In the genomic region with DNA sequence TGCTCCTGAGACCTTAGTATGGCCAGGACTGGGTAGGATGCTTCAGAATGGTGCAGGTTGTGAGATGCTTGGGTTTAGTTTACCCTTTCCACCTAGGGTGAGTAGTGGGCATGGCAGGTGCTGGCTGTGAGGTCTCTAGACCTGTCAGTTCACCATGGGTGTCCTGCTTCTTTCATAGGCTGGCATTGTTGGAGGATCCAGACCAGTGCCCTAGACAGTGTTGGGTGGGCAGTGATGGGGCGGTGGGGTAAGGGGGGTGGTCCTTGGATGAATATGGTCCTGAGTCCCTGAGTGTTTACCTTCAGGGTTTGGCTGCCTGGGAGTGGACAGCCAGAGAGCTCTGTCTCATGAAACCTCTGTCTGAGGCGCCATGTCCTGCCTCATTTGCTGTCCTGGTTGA, we compare ENCODE assay signal across 8 mouse cellular contexts. TPM values are rescaled to one million over a fixed set of nuclear protein-coding genes. Genes with fewer than 3 reads are reported as not detected.
A peak's percentile ranks its signal among the peaks of the same experiment; 100 is the strongest.
DNase-seq lines count a peak whose midpoint lies in the region; ATAC-seq lines count a peak whose summit lies in the region.
"Had no signal": no experiment of that assay in that cellular context is flagged by ENCODE, and none has a peak within 500 bp of the region (broad histone marks: within the 10 kb centered on the region; RNA-seq: fewer than 3 reads in every experiment).

No protein-coding gene starts in this region.

- peaks cover 45% of the 10 kb centered on the region for H3K36me3 ChIP-seq in lung, embryonic 16.5 days (ENCODE audit: control insufficient read depth, insufficient read depth, low read length)
- peaks cover 43% of the 10 kb centered on the region for H3K36me3 ChIP-seq in forebrain, embryonic 15.5 days
- H3K36me3 ChIP-seq in limb, embryonic 15.5 days, result peaks cover 62% of the 10 kb centered on the region
- peaks cover 43% of the 10 kb centered on the region for H3K36me3 ChIP-seq in stomach, embryonic 15.5 days

- H3K27me3 ChIP-seq in lung, embryonic 16.5 days (ENCODE audit: control insufficient read depth, insufficient read depth, low read depth, low read length), result no peaks in the 10 kb centered on the region
- no peaks in the 10 kb centered on the region for H3K27me3 ChIP-seq in forebrain, embryonic 15.5 days
- H3K27me3 ChIP-seq in limb, embryonic 15.5 days, result no peaks in the 10 kb centered on the region
- H3K27me3 ChIP-seq in stomach, embryonic 15.5 days (replicated peaks), result no peaks in the 10 kb centered on the region

- peak overlapping the region; percentile 93 for H3K4me3 ChIP-seq in lung, embryonic 16.5 days (ENCODE audit: low read length)
- peak overlapping the region; percentile 99 for H3K4me3 ChIP-seq in forebrain, embryonic 15.5 days
- H3K4me3 ChIP-seq in limb, embryonic 15.5 days, result peak overlapping the region; percentile 96
- H3K4me3 ChIP-seq in stomach, embryonic 15.5 days (replicated peaks), result peak overlapping the region; percentile 96

- peak overlapping the region; percentile 100 for H3K27ac ChIP-seq in lung, embryonic 16.5 days (ENCODE audit: low read length)
- H3K27ac ChIP-seq in forebrain, embryonic 15.5 days (replicated peaks), result peak overlapping the region; percentile 100
- H3K27ac ChIP-seq in limb, embryonic 15.5 days, result peak overlapping the region; percentile 67
- peak overlapping the region; percentile 100 for H3K27ac ChIP-seq in stomach, embryonic 15.5 days

- no peak for ATAC-seq in lung, embryonic 16.5 days (ENCODE audit: low read depth)
- ATAC-seq in forebrain, embryonic 15.5 days (replicated peaks), result no peak
- ATAC-seq in limb, embryonic 15.5 days (ENCODE audit: insufficient number of reproducible peaks, low FRiP score, low TSS enrichment, low read depth), result no peak
- ATAC-seq in stomach, embryonic 15.5 days (ENCODE audit: insufficient read depth, low FRiP score, low read depth), result no peak

- no peaks in the 10 kb centered on the region for H3K9me3 ChIP-seq in lung, embryonic 16.5 days (ENCODE audit: control insufficient read depth, low read length)
- H3K9me3 ChIP-seq in forebrain, embryonic 15.5 days, result no peaks in the 10 kb centered on the region
- no peaks in the 10 kb centered on the region for H3K9me3 ChIP-seq in limb, embryonic 15.5 days
- no peaks in the 10 kb centered on the region for H3K9me3 ChIP-seq in stomach, embryonic 15.5 days

- H3K4me2 ChIP-seq in lung, embryonic 16.5 days (ENCODE audit: low read depth, low read length), result peak overlapping the region; percentile 85
- peak overlapping the region; percentile 91 for H3K4me2 ChIP-seq in forebrain, embryonic 15.5 days (replicated peaks)
- H3K4me2 ChIP-seq in limb, embryonic 15.5 days, result peak overlapping the region; percentile 82
- peak overlapping the region; percentile 90 for H3K4me2 ChIP-seq in stomach, embryonic 15.5 days

- peak overlapping the region; percentile 99 for H3K9ac ChIP-seq in lung, embryonic 16.5 days (ENCODE audit: low read length)
- H3K9ac ChIP-seq in forebrain, embryonic 15.5 days (replicated peaks), result peak overlapping the region; percentile 98
- H3K9ac ChIP-seq in limb, embryonic 15.5 days, result peak overlapping the region; percentile 95; the same call in 1 of the 2 replicates
- no peak overlapping the region for H3K9ac ChIP-seq in stomach, embryonic 15.5 days

- no peak for DNase-seq in lung, postnatal 36 days
- DNase-seq in adrenal gland, postnatal 25 days, result no peak
- no peak for DNase-seq in cerebellum, adult 18-20 months

- H3K4me1 ChIP-seq in lung, embryonic 16.5 days (replicated peaks; ENCODE audit: control insufficient read depth, insufficient read depth, low read length), result peaks cover 29% of the 10 kb centered on the region
- H3K4me1 ChIP-seq in forebrain, embryonic 15.5 days, result peaks cover 56% of the 10 kb centered on the region
- peaks cover 58% of the 10 kb centered on the region for H3K4me1 ChIP-seq in limb, embryonic 15.5 days
- peaks cover 43% of the 10 kb centered on the region for H3K4me1 ChIP-seq in stomach, embryonic 15.5 days

- 45% methylated on average over 2 of the region's 2 CpGs for WGBS in lung, embryonic 16.5 days
- 67% methylated on average over 2 of the region's 2 CpGs for WGBS in forebrain, embryonic 15.5 days
- 65% methylated on average over 2 of the region's 2 CpGs for WGBS in limb, embryonic 15.5 days
- 38% methylated on average over 2 of the region's 2 CpGs for WGBS in stomach, embryonic 15.5 days

RNA-seq across cellular contexts. Expression of gene Ptbp1, which starts 3.7 kb away (rescaled TPM):
- 344 and 371 TPM in 2 replicates for polyA plus RNA-seq in lung, embryonic 16.5 days (2015; fragmentation: Nextera tagmentation; extraction: Ambion mirVana)
- 108 and 120 TPM in 2 replicates for polyA plus RNA-seq in forebrain, embryonic 15.5 days (2015; fragmentation: Nextera tagmentation; extraction: Ambion mirVana)
- 301 and 303 TPM in 2 replicates for polyA plus RNA-seq in limb, embryonic 15.5 days (2015; fragmentation: Nextera tagmentation; extraction: Ambion mirVana)
- polyA plus RNA-seq in stomach, embryonic 15.5 days (2015; fragmentation: Nextera tagmentation; extraction: Ambion mirVana), result 295 and 299 TPM in 2 replicates
- total RNA-seq in adrenal gland, postnatal 25 days (2021), result 224 and 249 TPM in 2 replicates

RNA-seq across cellular contexts. Expression of gene Prtn3, which starts 16.4 kb away (rescaled TPM):
- 3.0 and 4.0 TPM in 2 replicates for polyA plus RNA-seq in lung, embryonic 16.5 days (2015; fragmentation: Nextera tagmentation; extraction: Ambion mirVana)
- polyA plus RNA-seq in forebrain, embryonic 15.5 days (2015; fragmentation: Nextera tagmentation; extraction: Ambion mirVana), result 13.5 and 15.0 TPM in 2 replicates
- 3.7 and 5.1 TPM in 2 replicates for polyA plus RNA-seq in limb, embryonic 15.5 days (2015; fragmentation: Nextera tagmentation; extraction: Ambion mirVana)
- 5.2 and 10.6 TPM in 2 replicates for polyA plus RNA-seq in stomach, embryonic 15.5 days (2015; fragmentation: Nextera tagmentation; extraction: Ambion mirVana)
- not detected in 2 replicates for total RNA-seq in adrenal gland, postnatal 25 days (2021)

RNA-seq across cellular contexts. Expression of gene Plppr3, which starts 16.5 kb away (rescaled TPM):
- polyA plus RNA-seq in lung, embryonic 16.5 days (2015; fragmentation: Nextera tagmentation; extraction: Ambion mirVana), result 22.6 and 26.4 TPM in 2 replicates
- 405 and 410 TPM in 2 replicates for polyA plus RNA-seq in forebrain, embryonic 15.5 days (2015; fragmentation: Nextera tagmentation; extraction: Ambion mirVana)
- polyA plus RNA-seq in limb, embryonic 15.5 days (2015; fragmentation: Nextera tagmentation; extraction: Ambion mirVana), result 53.0 and 60.1 TPM in 2 replicates
- polyA plus RNA-seq in stomach, embryonic 15.5 days (2015; fragmentation: Nextera tagmentation; extraction: Ambion mirVana), result 32.9 and 36.1 TPM in 2 replicates
- 0.49 and 1.2 TPM in 2 replicates for total RNA-seq in adrenal gland, postnatal 25 days (2021)

RNA-seq across cellular contexts. Expression of gene Elane, which starts 28.2 kb away (rescaled TPM):
- 0.26 and 1.2 TPM in 2 replicates for polyA plus RNA-seq in lung, embryonic 16.5 days (2015; fragmentation: Nextera tagmentation; extraction: Ambion mirVana)
- 0.19 TPM in 1 of 2 replicates, not detected in the other for polyA plus RNA-seq in forebrain, embryonic 15.5 days (2015; fragmentation: Nextera tagmentation; extraction: Ambion mirVana)
- 0.36 and 0.40 TPM in 2 replicates for polyA plus RNA-seq in limb, embryonic 15.5 days (2015; fragmentation: Nextera tagmentation; extraction: Ambion mirVana)
- polyA plus RNA-seq in stomach, embryonic 15.5 days (2015; fragmentation: Nextera tagmentation; extraction: Ambion mirVana), result 3.8 and 11.1 TPM in 2 replicates
- not detected in 2 replicates for total RNA-seq in adrenal gland, postnatal 25 days (2021)
- total RNA-seq: adrenal gland, adult 18-20 months had no signal

RNA-seq across cellular contexts. Expression of gene Cfd, which starts 32.8 kb away (rescaled TPM):
- not detected in 2 replicates for polyA plus RNA-seq in lung, embryonic 16.5 days (2015; fragmentation: Nextera tagmentation; extraction: Ambion mirVana)
- not detected in 2 replicates for polyA plus RNA-seq in forebrain, embryonic 15.5 days (2015; fragmentation: Nextera tagmentation; extraction: Ambion mirVana)
- polyA plus RNA-seq in limb, embryonic 15.5 days (2015; fragmentation: Nextera tagmentation; extraction: Ambion mirVana), result 0.27 TPM in 1 of 2 replicates, not detected in the other
- polyA plus RNA-seq in stomach, embryonic 15.5 days (2015; fragmentation: Nextera tagmentation; extraction: Ambion mirVana), result not detected in 2 replicates
- total RNA-seq in adrenal gland, postnatal 25 days (2021), result 420 and 469 TPM in 2 replicates
